Mouse (Mus musculus): ENCODE data around the gene Fbll1.

Gene Fbll1

DNA sequence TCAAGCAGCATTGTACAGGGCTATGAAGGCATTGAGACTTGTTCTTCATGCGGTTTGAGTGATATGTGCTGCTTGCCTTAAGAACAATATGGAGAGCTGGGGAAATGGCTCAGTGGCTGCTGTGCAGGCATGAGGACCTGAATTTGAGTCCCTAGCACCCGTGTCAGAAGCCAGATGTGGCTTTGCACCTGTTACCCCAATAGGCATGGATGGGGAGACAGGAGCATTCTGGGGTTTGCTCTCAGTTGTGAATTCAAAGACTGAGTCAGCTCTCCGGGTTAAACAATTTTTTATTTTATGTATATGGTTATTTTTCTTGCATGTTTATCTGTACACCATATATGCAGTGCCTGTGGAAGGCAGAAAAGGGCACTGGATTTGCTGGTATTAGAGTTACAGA, 16.2 kb downstream of the Fbll1 start:
- DNase-seq: peak; percentile 56

DNA sequence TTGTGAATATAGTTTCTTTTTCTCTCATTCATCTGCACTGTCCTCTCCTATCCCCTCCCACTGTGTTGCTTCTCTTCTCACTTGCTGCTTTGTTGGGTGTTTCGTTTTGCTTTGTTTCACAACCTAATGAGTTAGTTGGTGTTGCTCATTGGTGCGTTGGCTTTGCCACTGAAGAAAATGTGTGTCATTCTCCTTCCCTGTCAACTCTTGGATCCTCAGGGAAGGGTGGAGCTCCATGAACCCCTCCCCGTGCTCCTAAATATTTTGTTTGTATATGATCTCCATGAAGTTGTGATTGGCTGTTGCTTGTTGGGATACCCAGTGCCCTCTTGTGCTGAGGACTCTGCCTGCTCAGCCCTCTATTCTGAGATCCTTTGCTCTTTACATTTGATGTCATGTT, 18.3 kb downstream of the Fbll1 start:
- peak; percentile 53 for DNase-seq

GRCm38 (mm10) chr11:35776452-35776851, 22.2 kb downstream of the Fbll1 start:
- peak; percentile 19 for DNase-seq

- DNase-seq: peak; percentile 30
These were observed 23.1 kb downstream of the Fbll1 start for GRCm38 (mm10) chr11:35775606-35776005.

DNA sequence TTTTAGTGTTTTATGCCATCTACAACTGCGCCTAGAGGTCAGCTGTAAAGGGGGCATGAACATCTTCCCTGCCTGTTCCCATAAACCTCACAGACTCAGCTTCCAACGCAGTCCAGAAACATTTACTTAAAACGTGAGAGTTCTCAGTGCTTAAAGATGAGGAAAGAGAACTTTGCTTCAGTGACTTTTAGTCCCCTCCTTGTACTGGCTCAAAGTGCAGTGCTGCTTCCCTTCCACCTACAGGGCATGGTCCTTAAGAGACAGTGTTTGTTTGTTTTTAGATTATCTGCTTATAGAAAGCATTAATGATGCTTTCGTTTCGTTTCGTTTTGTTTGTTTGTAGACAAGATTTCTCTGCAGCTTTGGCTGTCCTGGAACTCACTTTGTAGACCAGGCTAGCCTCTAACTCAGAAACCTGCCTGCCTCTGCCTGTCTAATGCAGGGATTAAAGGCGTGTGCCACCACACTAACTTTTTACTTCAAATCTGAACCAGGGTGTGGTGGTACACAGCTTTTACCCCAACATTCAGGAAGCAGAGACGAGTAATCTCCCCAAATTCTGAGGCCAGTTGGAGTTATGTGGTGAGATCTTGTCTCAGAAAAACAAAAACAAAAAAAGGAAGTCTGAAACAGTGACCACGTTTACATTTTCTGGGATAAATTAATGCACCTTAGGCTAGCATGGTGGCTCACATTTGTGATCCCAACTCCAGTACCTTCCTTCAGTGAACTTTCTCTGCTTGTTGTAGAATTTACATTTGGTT, 27.8 kb downstream of the Fbll1 start:
- no peak for DNase-seq

DNA sequence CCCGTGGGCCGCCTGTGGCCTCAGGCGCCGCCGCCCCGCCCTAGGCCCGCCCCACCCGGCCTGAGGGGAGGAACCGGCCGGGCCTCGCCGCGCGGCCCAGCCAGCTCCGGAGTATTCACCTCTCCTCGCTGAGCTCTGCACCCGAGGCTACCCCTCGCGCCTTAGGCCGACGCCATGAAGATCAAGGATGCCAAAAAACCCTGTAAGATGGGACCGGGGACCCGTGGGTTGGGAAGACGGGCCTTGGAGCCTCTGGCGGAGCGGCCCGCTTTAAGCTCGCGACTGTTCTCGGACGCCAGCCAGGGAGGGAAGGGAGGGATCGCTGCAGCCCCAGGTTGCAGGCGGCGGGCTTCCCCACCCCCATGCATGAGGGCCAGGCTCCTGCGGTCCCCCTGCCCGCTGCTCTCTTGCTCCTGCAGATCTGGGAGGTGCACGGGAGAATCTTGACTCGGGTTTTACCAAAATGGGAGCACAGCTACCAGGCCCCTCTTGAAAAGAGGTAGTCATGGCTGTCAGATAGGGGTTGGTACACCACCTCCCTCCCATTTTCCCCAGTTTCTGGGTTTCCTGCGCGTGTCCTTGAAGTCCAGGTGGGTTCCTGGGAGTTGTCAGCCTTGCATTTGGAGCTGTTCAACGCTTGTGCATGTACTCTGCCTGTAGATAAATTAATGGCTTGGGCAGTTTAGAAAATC, 28.8 kb downstream of the Fbll1 start:
- DNase-seq: peak; percentile 99

DNA sequence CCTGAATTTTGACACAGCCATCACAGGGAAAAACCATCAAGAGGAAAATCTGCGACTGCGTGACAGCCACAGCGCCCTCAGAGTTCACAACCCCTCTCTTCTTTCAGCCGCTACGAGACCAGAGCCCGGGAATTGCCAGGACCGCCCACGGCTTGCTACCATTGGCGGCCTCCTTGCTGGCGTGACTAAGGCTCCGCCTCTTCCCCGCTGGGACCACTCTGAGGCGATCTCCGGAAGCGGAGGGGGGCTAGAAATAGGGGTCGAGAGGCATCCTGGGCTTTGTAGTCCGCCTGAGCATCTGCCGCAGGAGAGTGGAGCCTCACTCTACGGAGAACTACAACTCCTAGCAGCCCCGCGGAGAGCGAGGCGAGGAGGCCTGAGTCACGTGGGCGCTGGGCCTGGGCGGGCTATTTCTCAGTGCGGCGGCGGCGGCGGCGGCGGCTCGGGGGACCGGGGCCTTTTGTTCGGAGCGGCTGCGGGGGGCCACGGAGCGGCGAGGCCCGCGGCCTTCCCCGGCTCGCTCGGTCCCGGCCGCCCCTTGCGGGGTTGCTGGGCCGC, 29.4 kb downstream of the Fbll1 start, which contains the start of gene Pank3:
Gene Pank3 (plus strand): TSS at position 297 of the 558 bp plus-strand sequence.
- peak; percentile 100 for DNase-seq

DNA sequence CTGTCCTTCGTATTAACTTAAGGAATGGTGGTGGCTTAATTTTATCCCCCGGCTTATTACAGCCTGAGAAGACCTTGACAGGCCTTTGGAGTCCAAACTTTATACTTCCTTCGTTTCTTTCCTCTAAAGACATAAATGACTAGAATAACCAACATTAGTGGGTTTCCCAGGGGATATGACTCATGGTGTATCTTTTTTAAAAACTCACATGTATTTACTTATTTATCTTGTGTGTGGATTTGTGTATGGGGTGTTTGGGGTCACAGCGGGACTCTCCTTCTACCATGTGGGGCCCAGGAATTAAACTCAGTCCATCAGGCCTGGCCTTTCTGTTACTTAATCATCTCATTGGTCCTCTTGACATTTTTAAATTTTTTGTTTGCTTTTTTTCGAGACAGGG, 31.8 kb downstream of the Fbll1 start:
- peak; percentile 61 for DNase-seq

GRCm38 (mm10) chr11:35760627-35761003, 38.1 kb downstream of the Fbll1 start:
- DNase-seq: peak; percentile 76

DNA sequence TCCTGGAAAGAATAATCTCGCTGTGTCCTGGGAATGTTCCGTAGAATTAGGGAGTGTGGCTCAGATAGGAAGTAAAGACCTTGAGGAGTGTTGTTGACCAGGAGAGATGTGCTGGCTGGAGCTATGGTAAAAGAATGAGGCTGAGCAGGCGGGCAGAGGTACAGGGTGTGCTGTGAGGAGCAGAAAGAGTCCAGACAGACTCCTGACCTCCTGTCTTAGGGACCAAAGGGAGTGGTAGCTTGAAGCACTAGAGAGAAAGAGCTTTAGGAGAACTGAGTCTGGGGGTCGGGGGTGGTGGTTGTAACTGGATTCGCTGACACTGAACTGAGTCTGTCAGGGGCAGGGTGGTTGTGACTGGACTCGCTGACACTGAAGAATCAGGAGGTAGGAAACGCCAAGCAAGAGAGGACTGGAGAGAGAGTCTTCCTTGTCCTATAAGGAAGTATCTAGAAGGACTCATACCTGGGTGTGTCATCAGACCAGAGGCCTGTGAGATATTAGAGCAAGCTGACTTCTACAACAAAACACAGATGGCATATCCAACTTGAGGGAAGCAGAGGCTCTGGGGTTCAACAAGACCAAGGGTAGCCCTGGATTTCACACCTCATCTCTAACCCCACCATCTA, 38.6 kb downstream of the Fbll1 start:
- peak; percentile 70 for DNase-seq

GRCm38 (mm10) chr11:35756411-35757303, 42.0 kb downstream of the Fbll1 start:
- peak; percentile 72 for DNase-seq

GRCm38 (mm10) chr11:35755546-35755945, 43.1 kb downstream of the Fbll1 start:
- no peak for DNase-seq

DNA sequence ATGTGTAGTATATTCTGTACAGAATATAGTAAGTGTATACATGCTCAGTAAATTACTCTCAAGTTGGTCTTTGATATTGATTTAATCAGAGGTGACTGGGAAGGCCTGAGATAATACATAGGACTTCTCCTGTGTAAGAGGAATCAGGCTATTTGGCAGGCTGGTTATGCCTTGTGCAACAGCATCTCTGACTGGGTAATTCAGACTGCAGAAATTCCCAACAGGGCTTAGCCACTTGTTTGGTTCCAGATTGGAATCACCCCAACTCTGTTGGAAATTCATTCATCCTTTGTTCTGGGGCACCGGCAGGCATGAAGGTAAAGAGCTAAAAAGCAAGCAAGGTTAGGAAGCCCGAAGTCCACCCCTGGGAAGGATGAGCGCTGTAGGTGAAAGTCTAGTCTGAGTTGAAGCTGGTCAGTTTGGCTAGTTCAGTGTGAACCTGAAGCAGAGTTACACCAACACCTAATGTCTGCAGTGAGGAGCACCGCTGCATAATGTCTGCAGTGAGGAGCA, 43.7 kb downstream of the Fbll1 start:
- peak; percentile 77 for DNase-seq

DNA sequence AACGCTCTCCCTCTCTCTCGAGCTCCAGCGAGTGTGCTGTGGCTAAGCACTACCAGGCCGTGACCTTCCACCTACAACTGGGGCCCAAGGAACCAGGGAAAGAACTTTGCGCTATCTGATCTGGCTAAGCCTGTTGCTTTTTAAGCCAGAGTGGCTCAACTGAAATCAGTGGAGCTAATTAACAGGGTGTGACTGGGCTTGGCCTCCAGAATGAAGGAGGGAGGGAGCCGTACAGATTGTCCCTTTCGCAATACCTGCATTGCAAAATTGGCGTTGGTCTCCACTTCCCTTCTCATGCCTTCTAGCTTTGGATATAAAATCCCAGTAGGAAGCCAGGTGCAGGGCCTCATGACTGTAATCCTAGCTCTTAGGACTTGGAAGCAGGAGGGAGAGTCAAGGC, 48.1 kb downstream of the Fbll1 start:
- peak; percentile 96 for DNase-seq

All from heart, adult 11 months (tissue).